Mouse (Mus musculus) spleen, adult 2 months (tissue): ENCODE results near the gene Scgb1a1.

Source experiments
- CTCF ChIP-seq: fragments of 200-500 bp; IDR thresholded peaks from 2 replicates; pipeline ENCODE4 v1.5.1; 2011; ENCODE audit warnings: mild to moderate bottlenecking, inconsistent platforms; ENCODE audit not compliant: insufficient read depth, insufficient read length, insufficient replicate concordance; ENCODE audit errors: extremely low read depth
- POLR2A ChIP-seq: fragments of 200-500 bp; IDR thresholded peaks from 2 replicates; pipeline ENCODE4 v1.6.1; 2011; ENCODE audit warnings: low read depth, low read length, inconsistent platforms

DNA sequence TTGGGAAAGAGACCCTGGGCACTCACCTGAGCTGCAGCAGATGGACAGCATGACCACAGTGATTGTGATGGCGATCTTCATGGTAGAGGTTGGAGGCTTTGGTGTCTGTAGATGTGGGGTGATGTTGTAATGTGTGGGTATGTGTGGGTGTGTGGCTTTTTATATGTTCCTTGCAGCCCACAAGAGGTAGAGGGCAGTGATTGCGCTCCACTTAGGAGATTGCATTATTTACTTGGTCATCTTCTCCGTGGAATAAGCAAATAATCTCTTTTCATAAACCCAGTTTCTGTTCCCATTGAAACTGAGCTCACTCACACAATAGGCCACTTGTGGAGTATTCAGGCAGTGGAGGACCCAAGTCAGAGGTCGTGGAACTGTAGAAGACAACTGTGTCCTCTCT is at the start of gene Scgb1a1:
- TF ChIP-seq CTCF (no peak), POLR2A (no peak)
